Mouse (Mus musculus) bone marrow, adult 2 months (tissue): ENCODE measurements around the gene Maml2.

Experiments
- CTCF ChIP-seq: fragments of 200-500 bp; IDR thresholded peaks from 2 replicates; pipeline ENCODE4 v1.5.1; 2011; ENCODE audit warnings: low read length, control low read depth; ENCODE audit not compliant: control insufficient read depth, insufficient read depth
- POLR2A ChIP-seq: fragments of 200-500 bp; IDR thresholded peaks from 2 replicates; pipeline ENCODE4 v1.6.1; 2011; ENCODE audit warnings: low read depth, mild to moderate bottlenecking, control low read depth, low read length, borderline replicate concordance; ENCODE audit not compliant: control insufficient read depth

DNA sequence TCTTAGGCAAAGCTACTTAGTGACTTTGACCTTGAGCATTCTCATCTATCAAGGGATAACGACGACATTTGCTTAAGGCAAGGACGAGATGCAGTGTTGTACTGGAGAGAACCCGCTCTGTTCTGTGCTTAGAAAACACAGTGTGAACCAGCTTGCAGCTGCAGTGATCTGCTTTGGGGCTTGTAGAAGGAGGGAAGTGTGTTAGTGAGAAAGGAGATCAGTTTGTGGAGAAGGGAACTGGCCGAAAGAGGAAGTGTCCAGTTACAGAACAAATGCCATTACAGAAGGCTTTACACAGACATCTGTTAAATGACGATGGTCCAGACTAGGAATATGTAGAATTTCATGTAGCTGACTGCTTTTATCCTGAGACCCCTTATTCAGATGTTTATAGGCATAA, 243.0 kb downstream of the Maml2 start:
- TF ChIP-seq CTCF (no peak), POLR2A (no peak)
